In the genomic region with DNA sequence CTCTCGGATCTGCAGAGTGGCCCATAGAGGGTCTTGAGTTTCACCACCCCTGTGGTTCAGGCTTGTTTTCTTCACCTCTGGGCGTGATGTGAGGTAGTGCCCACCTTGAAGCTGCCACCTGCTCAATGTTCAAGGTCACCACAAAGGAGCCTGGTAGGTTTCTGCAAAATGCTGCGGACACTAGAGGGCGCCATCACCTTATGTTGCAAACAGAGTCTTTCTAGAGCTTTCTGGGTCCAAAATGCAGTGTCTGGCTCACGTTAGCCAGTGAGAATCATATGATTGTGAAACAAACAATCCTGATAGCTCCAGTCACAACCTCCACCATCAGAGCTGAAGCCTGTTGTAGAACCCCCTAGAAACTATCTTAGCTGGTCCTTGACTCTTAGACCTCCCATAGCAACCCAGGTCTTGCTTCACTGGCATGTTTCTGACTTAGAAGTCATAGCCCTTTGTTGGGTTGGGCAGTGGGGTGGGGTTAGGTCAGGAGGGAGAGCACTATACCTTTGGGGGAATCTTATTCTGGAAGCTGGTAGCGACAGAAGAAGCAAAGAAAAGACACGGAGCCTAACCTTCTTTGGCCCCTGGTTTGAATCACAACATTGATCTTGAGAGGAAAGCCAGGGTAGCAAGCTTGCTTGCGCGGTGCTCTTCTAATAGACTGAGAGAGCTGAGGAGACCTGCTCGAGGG, we compare ENCODE assay signal across 8 mouse cellular contexts.
DNase-seq lines count a peak whose midpoint lies in the region; ATAC-seq and TF ChIP-seq lines count a peak whose summit lies in the region.

No protein-coding gene starts in this region.

- no peak overlapping the region for H3K27ac ChIP-seq in cortical plate, adult 2 months (ENCODE audit: insufficient read depth, low read length)
- no peak overlapping the region for H3K27ac ChIP-seq in liver, adult 2 months (replicated peaks; ENCODE audit: insufficient read depth, low read depth, low read length)
- H3K27ac ChIP-seq in neural tube, embryonic 14.5 days (ENCODE audit: low read depth, low read length): no peak overlapping the region

- peak; percentile 92 for DNase-seq in 416B (ENCODE audit: low read depth)
- DNase-seq in adrenal gland, adult (ENCODE audit: inconsistent age in 2 of 2, low spot score in 1 of 2): peak; percentile 78 to 92
- DNase-seq in gastrocnemius, postnatal 25 days: peak; percentile 52
- peak; percentile 93 for DNase-seq in kidney, adult 9 months
- DNase-seq in liver, adult 2 months (ENCODE audit: extremely low read depth, low read depth, low spot score): peak; percentile 82
- DNase-seq in testis, postnatal 14 days (ENCODE audit: low spot score): peak; percentile 60

- no peak for TF ChIP-seq POLR2A in cortical plate, adult 2 months (IDR thresholded peaks at IDR 0.05; ENCODE audit: extremely low read depth, insufficient read depth, low read length)
- TF ChIP-seq POLR2A in liver, adult 2 months (IDR thresholded peaks at IDR 0.05; ENCODE audit: extremely low read depth, insufficient read depth, low read length): no peak

- peak; percentile 88 for TF ChIP-seq CTCF in cortical plate, adult 2 months (IDR thresholded peaks at IDR 0.05; ENCODE audit: extremely low read depth, insufficient read depth, low read length)
- TF ChIP-seq CTCF in liver, adult 2 months (IDR thresholded peaks at IDR 0.05; ENCODE audit: low read depth, low read length): peak; percentile 74

- no peak overlapping the region for H3K9ac ChIP-seq in liver, adult 2 months (ENCODE audit: low read depth, low read length)
- no peak overlapping the region for H3K9ac ChIP-seq in neural tube, embryonic 14.5 days (replicated peaks; ENCODE audit: low read depth, low read length)

- H3K9me3 ChIP-seq in neural tube, embryonic 14.5 days (ENCODE audit: control insufficient read depth, low read length): no peaks in the 10 kb centered on the region

- ATAC-seq in neural tube, embryonic 14.5 days (ENCODE audit: low read depth): peak; percentile 21; the same call in 1 of the 2 replicates

- no peak overlapping the region for H3K4me2 ChIP-seq in neural tube, embryonic 14.5 days (ENCODE audit: low read depth, low read length)

- 55% methylated on average over 10 of the region's 10 CpGs for WGBS in liver, adult 2 months
- 49% methylated on average over 10 of the region's 10 CpGs for WGBS in neural tube, embryonic 14.5 days

- no peaks in the 10 kb centered on the region for H3K4me1 ChIP-seq in cortical plate, adult 2 months (ENCODE audit: control insufficient read depth, insufficient read depth, low read length)
- H3K4me1 ChIP-seq in liver, adult 2 months (ENCODE audit: control insufficient read depth, insufficient read depth, low read length): peaks cover 2% of the 10 kb centered on the region; the same call in 1 of the 2 replicates
- H3K4me1 ChIP-seq in neural tube, embryonic 14.5 days (ENCODE audit: control insufficient read depth, insufficient read depth, low read length): 0 out of 2 replicates have a peak, but pooled peaks cover 2% of the 10 kb centered on the region

- no peak overlapping the region for H3K4me3 ChIP-seq in cortical plate, adult 2 months (ENCODE audit: insufficient read depth, low read length)
- H3K4me3 ChIP-seq in liver, adult 2 months (ENCODE audit: insufficient read depth, low read depth, low read length): no peak overlapping the region
- H3K4me3 ChIP-seq in neural tube, embryonic 14.5 days (ENCODE audit: low read depth, low read length): no peak overlapping the region

- H3K27me3 ChIP-seq in liver, adult 2 months (ENCODE audit: control insufficient read depth, insufficient read depth, low read length): no peaks in the 10 kb centered on the region
- no peaks in the 10 kb centered on the region for H3K27me3 ChIP-seq in neural tube, embryonic 14.5 days (ENCODE audit: control insufficient read depth, insufficient read depth, low read length)

- H3K79me2 ChIP-seq in liver, adult 2 months (ENCODE audit: control insufficient read depth, insufficient read depth, low read length): no peaks in the 10 kb centered on the region

- no peaks in the 10 kb centered on the region for H3K36me3 ChIP-seq in liver, adult 2 months (ENCODE audit: control insufficient read depth, insufficient read depth, low read length)
- H3K36me3 ChIP-seq in neural tube, embryonic 14.5 days (ENCODE audit: control insufficient read depth, insufficient read depth, low read length): no peaks in the 10 kb centered on the region
